Mouse (Mus musculus) liver, embryonic 11.5 days (tissue): ENCODE results near the gene Lrrc4b. TPM values are rescaled to one million over a fixed set of nuclear protein-coding genes. Genes with fewer than 3 reads are reported as not detected.

Experiments
- ATAC-seq: fragments of 200-750 bp; cut with Nextera tagmentation; replicated peaks from 2 replicates; pipeline ENCODE4 v1.8.0; 2017; ENCODE audit warnings: moderate number of reproducible peaks, mild to moderate bottlenecking, moderate TSS enrichment, moderate library complexity; ENCODE audit not compliant: low FRiP score
- DNase-seq: peaks from one replicate; pipeline ENCODE4 v3.0.0-alpha.2; 2017; ENCODE audit warnings: low spot score
- H3K27ac ChIP-seq: fragments of 300-500 bp; sonication (generic); 2 replicates; pipeline ENCODE4 v1.5.1; 2014; ENCODE audit warnings: mild to moderate bottlenecking, low read depth, low read length, control low read depth
- H3K27me3 ChIP-seq: fragments of 300-500 bp; sonication (generic); replicated peaks from 2 replicates; pipeline ENCODE4 v1.6.1; 2014; ENCODE audit warnings: low read length, mixed read lengths; ENCODE audit not compliant: control insufficient read depth, insufficient read depth
- H3K36me3 ChIP-seq: fragments of 300-500 bp; sonication (generic); 2 replicates; pipeline ENCODE4 v1.6.1; 2014; ENCODE audit warnings: mild to moderate bottlenecking, low read length, moderate library complexity, mixed read lengths; ENCODE audit not compliant: control insufficient read depth, insufficient read depth
- H3K4me1 ChIP-seq: fragments of 300-500 bp; sonication (generic); replicated peaks from 2 replicates; pipeline ENCODE4 v1.6.1; 2014; ENCODE audit warnings: low read length, mixed read lengths; ENCODE audit not compliant: control insufficient read depth, insufficient read depth
- H3K4me2 ChIP-seq: fragments of 300-500 bp; sonication (generic); 2 replicates; pipeline ENCODE4 v1.6.1; 2014; ENCODE audit warnings: mild to moderate bottlenecking, control low read depth, moderate library complexity
- H3K4me3 ChIP-seq: fragments of 300-500 bp; sonication (generic); 2 replicates; pipeline ENCODE4 v1.5.1; 2014; ENCODE audit warnings: low read depth, low read length, control low read depth
- H3K9ac ChIP-seq: fragments of 300-500 bp; sonication (generic); 2 replicates; pipeline ENCODE4 v1.6.1; 2014; ENCODE audit warnings: low read depth, low read length, control low read depth
- H3K9me3 ChIP-seq: fragments of 300-500 bp; sonication (generic); 2 replicates; pipeline ENCODE4 v1.6.1; 2016; ENCODE audit warnings: low read length, inconsistent platforms, mixed read lengths; ENCODE audit not compliant: control insufficient read depth
- WGBS: fragments of 180-500 bp; shearing (Covaris S2); extraction: QIAGEN DNeasy Blood & Tissue Kit; methylation state at CpG from one replicate; pipeline ENCODE4 v1.1.7; 2014; 5-methylcytosine and 5-hydroxymethylcytosine counted together
- polyA plus RNA-seq: library from polyadenylated mRNA; unstranded; fragments of >200 nt; fragmentation: Nextera tagmentation; extraction: Ambion mirVana; gene quantifications from 2 replicates; pipeline ENCODE4 v1.2.1, GENCODE M21; 2014

The Lrrc4b gene
- polyA plus RNA-seq, 1 experiment from 2014 or later, result 0.52 TPM

- Histone ChIP-seq H3K27me3 (no peaks in the 10 kb centered on the region), H3K36me3 (no peaks in the 10 kb centered on the region), H3K4me3 (no peak overlapping the region), H3K27ac (no peak overlapping the region), H3K4me2 (no peak overlapping the region), H3K9ac (no peak overlapping the region), H3K4me1 (no peaks in the 10 kb centered on the region), H3K9me3 (no peaks in the 10 kb centered on the region)
- DNase-seq, result peak; percentile 51
- peak; percentile 61 for ATAC-seq
- 7% methylated on average over 3 of the region's 3 CpGs for WGBS
These were observed 30.2 kb upstream of the Lrrc4b start for GRCm38 (mm10) chr7:44398570-44398969.

GRCm38 (mm10) chr7:44401673-44402072, 27.1 kb upstream of the Lrrc4b start:
- Histone ChIP-seq H3K4me3 (no peak overlapping the region), H3K27me3 (no peaks in the 10 kb centered on the region), H3K36me3 (no peaks in the 10 kb centered on the region), H3K4me2 (no peak overlapping the region), H3K4me1 (no peaks in the 10 kb centered on the region), H3K9ac (no peak overlapping the region), H3K27ac (no peak overlapping the region), H3K9me3 (no peaks in the 10 kb centered on the region)
- WGBS, result 56% methylated on average over 6 of the region's 6 CpGs
- DNase-seq (no peak), ATAC-seq (no peak)

GRCm38 (mm10) chr7:44405346-44406014, 23.3 kb upstream of the Lrrc4b start:
- Histone ChIP-seq H3K9me3 (no peaks in the 10 kb centered on the region), H3K27ac (no peak overlapping the region), H3K4me1 (no peaks in the 10 kb centered on the region), H3K4me2 (peak overlapping the region; percentile 64), H3K9ac (no peak overlapping the region), H3K4me3 (peak overlapping the region; percentile 35), H3K36me3 (no peaks in the 10 kb centered on the region), H3K27me3 (no peaks in the 10 kb centered on the region; the same call in 1 of the 2 replicates)
- peak; percentile 91 for ATAC-seq
- DNase-seq, result peak; percentile 80
- WGBS, result 3% methylated on average over 27 of the region's 27 CpGs

- H3K27me3 ChIP-seq, result no peaks in the 10 kb centered on the region; the same call in 1 of the 2 replicates
- H3K27ac ChIP-seq, result no peak overlapping the region
- no peak overlapping the region for H3K9ac ChIP-seq
- peak overlapping the region; percentile 35; the same call in 1 of the 2 replicates for H3K4me3 ChIP-seq
- H3K4me2 ChIP-seq, result peak overlapping the region; percentile 64; the same call in 1 of the 2 replicates
- no peaks in the 10 kb centered on the region for H3K9me3 ChIP-seq
- DNase-seq, result no peak
- H3K36me3 ChIP-seq, result no peaks in the 10 kb centered on the region
- WGBS, result 2% methylated on average over 5 of the region's 5 CpGs
- H3K4me1 ChIP-seq, result no peaks in the 10 kb centered on the region
- ATAC-seq, result no peak
These were observed 22.8 kb upstream of the Lrrc4b start for GRCm38 (mm10) chr7:44406015-44406355.

- no peaks in the 10 kb centered on the region for H3K36me3 ChIP-seq
- no peak for ATAC-seq
- H3K9me3 ChIP-seq, result no peaks in the 10 kb centered on the region; the same call in 1 of the 2 replicates
- H3K4me3 ChIP-seq, result no peak overlapping the region
- no peak for DNase-seq
- no peak overlapping the region for H3K27ac ChIP-seq
- no peaks in the 10 kb centered on the region for H3K4me1 ChIP-seq
- WGBS, result 75% methylated on average over 4 of the region's 4 CpGs
- no peak overlapping the region for H3K4me2 ChIP-seq
- no peak overlapping the region for H3K9ac ChIP-seq
- H3K27me3 ChIP-seq, result no peaks in the 10 kb centered on the region; the same call in 1 of the 2 replicates
These were observed 17.7 kb upstream of the Lrrc4b start for GRCm38 (mm10) chr7:44411144-44411543.

- H3K27me3 ChIP-seq, result no peaks in the 10 kb centered on the region
These were observed 15.5 kb upstream of the Lrrc4b start for GRCm38 (mm10) chr7:44413307-44413706.

GRCm38 (mm10) chr7:44427666-44428065, 1.2 kb upstream of the Lrrc4b start:
- H3K4me2 ChIP-seq, result no peak overlapping the region
- 16% methylated on average over 8 of the region's 8 CpGs for WGBS
- H3K36me3 ChIP-seq, result no peaks in the 10 kb centered on the region
- no peak overlapping the region for H3K4me3 ChIP-seq
- H3K4me1 ChIP-seq, result no peaks in the 10 kb centered on the region
- no peak for DNase-seq
- H3K9me3 ChIP-seq, result no peaks in the 10 kb centered on the region
- no peak for ATAC-seq
- H3K27me3 ChIP-seq, result peaks cover 69% of the 10 kb centered on the region
- no peak overlapping the region for H3K27ac ChIP-seq
- H3K9ac ChIP-seq, result no peak overlapping the region

More at GRCm38 (mm10) chr7:44413307-44413706, 15.5 kb upstream of the Lrrc4b start:
- Histone ChIP-seq H3K9me3 (no peaks in the 10 kb centered on the region; the same call in 1 of the 2 replicates), H3K27ac (no peak overlapping the region), H3K36me3 (no peaks in the 10 kb centered on the region), H3K4me1 (no peaks in the 10 kb centered on the region), H3K4me2 (no peak overlapping the region), H3K4me3 (no peak overlapping the region), H3K9ac (no peak overlapping the region)
- ATAC-seq (no peak), DNase-seq (no peak)
- WGBS, result 80% methylated on average over 6 of the region's 6 CpGs

- ATAC-seq, result no peak
These were observed 457 bp upstream of the Lrrc4b start for GRCm38 (mm10) chr7:44428171-44428950.

More at GRCm38 (mm10) chr7:44428171-44428950, 457 bp upstream of the Lrrc4b start:
- Histone ChIP-seq H3K9me3 (no peaks in the 10 kb centered on the region), H3K4me2 (peak overlapping the region; percentile 53; the same call in 1 of the 2 replicates), H3K36me3 (no peaks in the 10 kb centered on the region), H3K4me1 (no peaks in the 10 kb centered on the region), H3K9ac (no peak overlapping the region), H3K4me3 (peak overlapping the region; percentile 36), H3K27ac (no peak overlapping the region), H3K27me3 (peaks cover 71% of the 10 kb centered on the region)
- DNase-seq, result no peak
- 5% methylated on average over 23 of the region's 38 CpGs for WGBS
